Comparison of ENCODE assay signal across 8 mouse cellular contexts in the genomic region with DNA sequence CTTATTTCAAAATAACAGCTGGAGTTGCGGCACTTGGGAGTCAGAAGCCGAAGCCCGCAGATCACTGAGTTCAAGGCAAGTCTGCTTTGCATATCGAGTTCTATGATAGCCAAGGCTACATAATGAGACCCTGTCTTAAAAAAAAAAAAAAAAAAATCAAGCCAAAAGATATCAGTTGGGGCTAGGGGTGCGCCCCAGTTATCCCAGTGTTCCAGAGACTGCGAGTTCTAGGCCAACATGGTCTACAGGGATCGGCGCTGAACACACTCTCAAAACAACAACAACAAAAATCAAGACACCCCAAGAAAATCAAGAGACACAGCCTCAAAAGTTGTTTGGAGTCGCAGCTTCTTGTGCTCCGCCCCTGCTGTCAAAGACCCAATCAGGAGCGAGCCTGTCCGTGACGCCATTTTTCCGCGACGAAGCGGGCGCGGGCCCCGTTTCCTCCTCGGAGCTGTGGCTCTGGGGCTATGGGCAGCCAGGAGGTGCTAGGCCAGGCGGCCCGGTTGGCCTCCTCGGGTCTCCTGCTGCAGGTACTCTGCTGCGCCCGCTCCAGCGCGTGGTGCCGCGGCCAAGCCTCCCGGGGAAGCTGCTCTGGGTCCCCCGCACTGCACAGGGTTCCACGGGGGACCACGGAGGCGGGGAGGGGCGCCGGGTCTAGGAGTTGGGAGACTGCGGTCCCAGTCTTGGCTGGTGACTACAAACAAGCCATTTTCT. TPM values are rescaled to one million over a fixed set of nuclear protein-coding genes. Genes with fewer than 3 reads are reported as not detected.
DNase-seq lines count a peak whose midpoint lies in the region; ATAC-seq and TF ChIP-seq lines count a peak whose summit lies in the region.

A gene (plus strand): TSS at position 418 of the 717 bp plus-strand sequence.

- H3K4me1 ChIP-seq in ES-Bruce4 (ENCODE audit: control insufficient read depth, insufficient read depth, low read length): no peaks in the 10 kb centered on the region
- H3K4me1 ChIP-seq in forebrain, embryonic 13.5 days: peaks cover 6% of the 10 kb centered on the region
- H3K4me1 ChIP-seq in liver, postnatal 0 days (ENCODE audit: insufficient read depth): peaks cover 13% of the 10 kb centered on the region; the same call in 1 of the 2 replicates
- H3K4me1 ChIP-seq in neural tube, embryonic 14.5 days (ENCODE audit: control insufficient read depth, insufficient read depth, low read length): peaks cover 4% of the 10 kb centered on the region; the same call in 1 of the 2 replicates

- peak within 1 kb of the TSS; percentile 64 for H3K4me2 ChIP-seq in forebrain, embryonic 13.5 days
- peak within 1 kb of the TSS; percentile 84 for H3K4me2 ChIP-seq in liver, postnatal 0 days (ENCODE audit: low read depth, low read length)
- peak within 1 kb of the TSS; percentile 65 for H3K4me2 ChIP-seq in neural tube, embryonic 14.5 days (ENCODE audit: low read depth, low read length)

- H3K4me3 ChIP-seq in ES-Bruce4 (ENCODE audit: low read depth, low read length): peak within 1 kb of the TSS; percentile 88
- peak within 1 kb of the TSS; percentile 84 for H3K4me3 ChIP-seq in forebrain, embryonic 13.5 days
- peak within 1 kb of the TSS; percentile 93 for H3K4me3 ChIP-seq in liver, postnatal 0 days (ENCODE audit: low read depth, low read length)
- H3K4me3 ChIP-seq in neural tube, embryonic 14.5 days (ENCODE audit: low read depth, low read length): peak within 1 kb of the TSS; percentile 92

- no peak for TF ChIP-seq CTCF in ES-Bruce4 (IDR thresholded peaks at IDR 0.05; ENCODE audit: low read depth, low read length)
- TF ChIP-seq CTCF in liver, postnatal 0 days (IDR thresholded peaks at IDR 0.05; ENCODE audit: low read depth): peak; percentile 34; the same call in 1 of the 2 replicates

- no peak for TF ChIP-seq EP300 in ES-Bruce4 (IDR thresholded peaks at IDR 0.05; ENCODE audit: insufficient read depth, low read depth, low read length)
- TF ChIP-seq EP300 in liver, postnatal 0 days (IDR thresholded peaks at IDR 0.05; ENCODE audit: low read depth): 0 out of 2 replicates have a peak, but pooled peaks have one; percentile 5

- peak within 1 kb of the TSS; percentile 94 for H3K9ac ChIP-seq in ES-Bruce4 (ENCODE audit: low read depth, poor library complexity, severe bottlenecking)
- H3K9ac ChIP-seq in forebrain, embryonic 13.5 days: peak within 1 kb of the TSS; percentile 95
- H3K9ac ChIP-seq in liver, postnatal 0 days (replicated peaks): peak within 1 kb of the TSS; percentile 97
- peak within 1 kb of the TSS; percentile 95 for H3K9ac ChIP-seq in neural tube, embryonic 14.5 days (replicated peaks; ENCODE audit: low read depth, low read length)

- peak; percentile 99 to 100 for DNase-seq in heart, postnatal 10 days
- DNase-seq in large intestine, adult 2 months (ENCODE audit: low read depth, low spot score): peak; percentile 83
- peak; percentile 99 for DNase-seq in liver, postnatal 0 days
- peak; percentile 99 for DNase-seq in testis, postnatal 10 days (ENCODE audit: low spot score)

- no peaks in the 10 kb centered on the region for H3K27me3 ChIP-seq in ES-Bruce4 (ENCODE audit: control insufficient read depth, insufficient read depth, low read length, poor library complexity, severe bottlenecking)
- H3K27me3 ChIP-seq in forebrain, embryonic 13.5 days: no peaks in the 10 kb centered on the region
- no peaks in the 10 kb centered on the region for H3K27me3 ChIP-seq in liver, postnatal 0 days (ENCODE audit: insufficient read depth, low read length)
- H3K27me3 ChIP-seq in neural tube, embryonic 14.5 days (ENCODE audit: control insufficient read depth, insufficient read depth, low read length): no peaks in the 10 kb centered on the region

- intact Hi-C loops in heart, postnatal 10 days (cut with DNase I): no loop called here

- TF ChIP-seq POLR2A in ES-Bruce4 (IDR thresholded peaks at IDR 0.05; ENCODE audit: insufficient read depth, low read length): peak; percentile 67

- H3K9me3 ChIP-seq in ES-Bruce4 (replicated peaks; ENCODE audit: control insufficient read depth, insufficient read depth, low read length, poor library complexity, severe bottlenecking): no peaks in the 10 kb centered on the region
- H3K9me3 ChIP-seq in forebrain, embryonic 13.5 days (replicated peaks): no peaks in the 10 kb centered on the region
- no peaks in the 10 kb centered on the region for H3K9me3 ChIP-seq in liver, postnatal 0 days (ENCODE audit: low read length)
- no peaks in the 10 kb centered on the region for H3K9me3 ChIP-seq in neural tube, embryonic 14.5 days (ENCODE audit: control insufficient read depth, low read length)

- peaks cover 5% of the 10 kb centered on the region; the same call in 1 of the 2 replicates for H3K36me3 ChIP-seq in ES-Bruce4 (ENCODE audit: control insufficient read depth, insufficient read depth, low read length, poor library complexity, severe bottlenecking)
- no peaks in the 10 kb centered on the region for H3K36me3 ChIP-seq in forebrain, embryonic 13.5 days (ENCODE audit: poor library complexity, severe bottlenecking)
- H3K36me3 ChIP-seq in liver, postnatal 0 days (replicated peaks; ENCODE audit: insufficient read depth, low read length): no peaks in the 10 kb centered on the region
- no peaks in the 10 kb centered on the region for H3K36me3 ChIP-seq in neural tube, embryonic 14.5 days (ENCODE audit: control insufficient read depth, insufficient read depth, low read length)

- ATAC-seq in cerebellum, adult (ENCODE audit: insufficient number of reproducible peaks, low FRiP score, low TSS enrichment): peak; percentile 88
- ATAC-seq in forebrain, embryonic 13.5 days: peak; percentile 96
- peak; percentile 97 for ATAC-seq in liver, postnatal 0 days
- ATAC-seq in neural tube, embryonic 14.5 days (ENCODE audit: low read depth): peak; percentile 94

- WGBS in forebrain, embryonic 13.5 days: 3% methylated on average over 38 of the region's 38 CpGs
- 2% methylated on average over 38 of the region's 38 CpGs for WGBS in large intestine, adult 2 months
- WGBS in liver, postnatal 0 days (ENCODE audit: insufficient replicate concordance): 3% methylated on average over 38 of the region's 38 CpGs
- 3% methylated on average over 38 of the region's 38 CpGs for WGBS in neural tube, embryonic 14.5 days

- H3K27ac ChIP-seq in ES-Bruce4 (ENCODE audit: insufficient read depth, low read length): no peak within 1 kb of the TSS
- H3K27ac ChIP-seq in forebrain, embryonic 13.5 days: peak within 1 kb of the TSS; percentile 67
- peak within 1 kb of the TSS; percentile 95 for H3K27ac ChIP-seq in liver, postnatal 0 days (ENCODE audit: low read depth)
- H3K27ac ChIP-seq in neural tube, embryonic 14.5 days (ENCODE audit: low read depth, low read length): peak within 1 kb of the TSS; percentile 81

RNA-seq across cellular contexts. Expression of the gene that starts here (rescaled TPM):
- 17.0 and 18.1 TPM in 2 replicates for polyA plus RNA-seq in ES-Bruce4 (2011; ENCODE audit: insufficient read depth, insufficient read length, low read depth, missing spikeins)
- 8.8 and 9.3 TPM in 2 replicates for polyA plus RNA-seq in forebrain, embryonic 13.5 days (2015; fragmentation: Nextera tagmentation; extraction: Ambion mirVana)
- total RNA-seq in heart, postnatal 10 days (2021): 10 to 100 TPM; 10.1 to 10.2 TPM
- 9.1 and 10.7 TPM in 2 replicates for polyA plus RNA-seq in large intestine, adult 2 months (2012; rRNA removed)
- 6.6 and 7.0 TPM in 2 replicates for polyA plus RNA-seq in liver, postnatal 0 days (2015; fragmentation: Nextera tagmentation; extraction: Ambion mirVana)
- polyA plus RNA-seq in neural tube, embryonic 14.5 days (2014; fragmentation: Nextera tagmentation; extraction: Ambion mirVana): 7.6 and 9.1 TPM in 2 replicates
